Mouse (Mus musculus): ENCODE measurements at regions not wholly inside any gene's neighbourhood (a gene's known extent, or its start where the extent isn't known, plus 50 kb on each side); places are given as distances from the start of the nearest gene placed in this dataset.

DNA sequence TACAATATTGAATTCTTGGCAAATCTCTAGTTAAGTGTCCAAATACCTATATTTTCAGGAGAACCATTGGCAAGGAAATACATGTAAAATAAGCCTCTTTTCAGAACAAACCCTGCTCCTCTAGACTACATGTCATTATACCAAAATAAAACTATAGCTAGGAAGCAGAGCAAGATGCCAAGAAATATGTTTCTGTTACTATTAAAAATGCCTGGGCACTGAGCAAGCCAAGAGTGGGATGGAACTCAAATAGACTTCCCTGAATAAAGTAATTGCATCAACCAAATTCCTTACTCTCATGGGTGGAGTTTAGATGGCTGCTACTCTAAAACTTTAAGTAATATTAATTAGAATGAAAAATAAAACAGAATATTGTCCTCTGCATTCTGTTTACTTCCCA is 168.0 kb downstream of the Efcab1 start:
- no peaks in the 10 kb centered on the region for H3K9me3 ChIP-seq (replicated peaks; ENCODE audit: control insufficient read depth, insufficient read depth, low read length, poor library complexity, severe bottlenecking)
- no peaks in the 10 kb centered on the region for H3K27me3 ChIP-seq (ENCODE audit: control insufficient read depth, insufficient read depth, low read length, poor library complexity, severe bottlenecking)
- H3K36me3 ChIP-seq (ENCODE audit: control insufficient read depth, insufficient read depth, low read length, poor library complexity, severe bottlenecking) = no peaks in the 10 kb centered on the region
- H3K9ac ChIP-seq (ENCODE audit: low read depth, poor library complexity, severe bottlenecking) = no peak overlapping the region
- no peak overlapping the region for H3K4me3 ChIP-seq (ENCODE audit: low read depth, low read length)
- no peak overlapping the region for H3K27ac ChIP-seq (ENCODE audit: insufficient read depth, low read length)
- TF ChIP-seq EP300 (IDR thresholded peaks at IDR 0.05; ENCODE audit: insufficient read depth, low read depth, low read length) (no peak), POLR2A (IDR thresholded peaks at IDR 0.05; ENCODE audit: insufficient read depth, low read length) (no peak), CTCF (IDR thresholded peaks at IDR 0.05; ENCODE audit: low read depth, low read length) (no peak)
- no peaks in the 10 kb centered on the region for H3K4me1 ChIP-seq (ENCODE audit: control insufficient read depth, insufficient read depth, low read length)

DNA sequence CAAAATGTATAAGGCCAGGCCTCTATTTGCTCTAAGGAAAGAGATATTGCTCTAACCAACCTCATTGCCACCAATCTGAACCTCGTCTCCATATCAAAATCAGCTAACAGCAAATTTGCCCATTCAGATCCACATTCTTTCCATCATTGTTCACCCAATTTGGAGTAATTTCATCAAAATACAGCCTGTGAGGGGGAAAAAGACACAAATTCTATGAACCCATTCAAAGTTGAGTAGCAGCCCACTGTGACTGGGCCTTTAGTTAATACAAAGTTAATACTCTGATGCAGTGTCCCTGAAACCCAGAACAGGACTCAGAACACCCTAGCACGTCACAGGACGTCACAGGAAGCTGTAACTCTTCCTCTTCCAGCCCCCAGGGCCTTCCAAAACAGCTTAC is 177.3 kb downstream of the Efcab1 start:
- H3K4me1 ChIP-seq (ENCODE audit: control insufficient read depth, insufficient read depth, low read length) = no peaks in the 10 kb centered on the region
- peaks cover 4% of the 10 kb centered on the region; the same call in 1 of the 2 replicates for H3K27me3 ChIP-seq (ENCODE audit: control insufficient read depth, insufficient read depth, low read length, poor library complexity, severe bottlenecking)
- H3K9me3 ChIP-seq (replicated peaks; ENCODE audit: control insufficient read depth, insufficient read depth, low read length, poor library complexity, severe bottlenecking) = no peaks in the 10 kb centered on the region
- H3K27ac ChIP-seq (ENCODE audit: insufficient read depth, low read length) = no peak overlapping the region
- H3K36me3 ChIP-seq (ENCODE audit: control insufficient read depth, insufficient read depth, low read length, poor library complexity, severe bottlenecking) = no peaks in the 10 kb centered on the region
- TF ChIP-seq POLR2A (IDR thresholded peaks at IDR 0.05; ENCODE audit: insufficient read depth, low read length) (no peak), CTCF (IDR thresholded peaks at IDR 0.05; ENCODE audit: low read depth, low read length) (no peak), EP300 (IDR thresholded peaks at IDR 0.05; ENCODE audit: insufficient read depth, low read depth, low read length) (no peak)
- no peak overlapping the region for H3K4me3 ChIP-seq (ENCODE audit: low read depth, low read length)
- H3K9ac ChIP-seq (ENCODE audit: low read depth, poor library complexity, severe bottlenecking) = no peak overlapping the region

DNA sequence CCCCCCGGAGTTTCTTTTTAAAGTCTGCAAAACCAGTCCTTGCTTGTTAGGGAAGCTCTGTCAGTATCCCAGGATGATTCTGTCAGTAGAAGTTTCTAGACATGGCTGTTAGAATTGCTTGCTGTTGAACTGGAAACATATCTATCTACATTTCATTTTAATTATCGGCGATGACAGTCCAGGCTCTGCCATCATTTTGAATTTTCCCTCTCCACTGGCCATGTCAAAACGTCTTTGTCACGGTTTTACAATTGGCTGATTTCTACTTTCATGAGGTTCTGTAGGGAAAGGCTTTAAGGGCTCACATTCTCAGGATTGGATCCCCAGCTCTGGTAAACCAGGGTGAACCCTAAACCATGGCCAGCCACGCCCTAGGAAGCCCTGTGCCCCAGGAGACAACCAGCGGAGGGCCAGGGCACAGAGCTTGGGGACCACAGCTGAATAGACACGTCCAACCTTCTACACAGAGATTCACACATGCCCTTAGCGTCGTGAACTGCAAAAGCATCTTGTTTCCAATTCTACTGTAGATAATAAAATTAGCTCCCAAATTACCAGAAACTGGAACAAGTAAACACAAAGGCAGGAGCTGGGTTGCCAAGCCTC is 177.8 kb downstream of the Efcab1 start:
- Histone ChIP-seq H3K9me3 (replicated peaks; ENCODE audit: control insufficient read depth, insufficient read depth, low read length, poor library complexity, severe bottlenecking) (no peaks in the 10 kb centered on the region), H3K4me3 (ENCODE audit: low read depth, low read length) (peak overlapping the region; percentile 75), H3K4me1 (ENCODE audit: control insufficient read depth, insufficient read depth, low read length) (no peaks in the 10 kb centered on the region), H3K36me3 (ENCODE audit: control insufficient read depth, insufficient read depth, low read length, poor library complexity, severe bottlenecking) (no peaks in the 10 kb centered on the region), H3K27me3 (ENCODE audit: control insufficient read depth, insufficient read depth, low read length, poor library complexity, severe bottlenecking) (peaks cover 4% of the 10 kb centered on the region; the same call in 1 of the 2 replicates), H3K9ac (ENCODE audit: low read depth, poor library complexity, severe bottlenecking) (peak overlapping the region; percentile 51), H3K27ac (ENCODE audit: insufficient read depth, low read length) (no peak overlapping the region)
- TF ChIP-seq EP300 (IDR thresholded peaks at IDR 0.05; ENCODE audit: insufficient read depth, low read depth, low read length) (no peak), POLR2A (IDR thresholded peaks at IDR 0.05; ENCODE audit: insufficient read depth, low read length) (no peak), CTCF (IDR thresholded peaks at IDR 0.05; ENCODE audit: low read depth, low read length) (no peak)

DNA sequence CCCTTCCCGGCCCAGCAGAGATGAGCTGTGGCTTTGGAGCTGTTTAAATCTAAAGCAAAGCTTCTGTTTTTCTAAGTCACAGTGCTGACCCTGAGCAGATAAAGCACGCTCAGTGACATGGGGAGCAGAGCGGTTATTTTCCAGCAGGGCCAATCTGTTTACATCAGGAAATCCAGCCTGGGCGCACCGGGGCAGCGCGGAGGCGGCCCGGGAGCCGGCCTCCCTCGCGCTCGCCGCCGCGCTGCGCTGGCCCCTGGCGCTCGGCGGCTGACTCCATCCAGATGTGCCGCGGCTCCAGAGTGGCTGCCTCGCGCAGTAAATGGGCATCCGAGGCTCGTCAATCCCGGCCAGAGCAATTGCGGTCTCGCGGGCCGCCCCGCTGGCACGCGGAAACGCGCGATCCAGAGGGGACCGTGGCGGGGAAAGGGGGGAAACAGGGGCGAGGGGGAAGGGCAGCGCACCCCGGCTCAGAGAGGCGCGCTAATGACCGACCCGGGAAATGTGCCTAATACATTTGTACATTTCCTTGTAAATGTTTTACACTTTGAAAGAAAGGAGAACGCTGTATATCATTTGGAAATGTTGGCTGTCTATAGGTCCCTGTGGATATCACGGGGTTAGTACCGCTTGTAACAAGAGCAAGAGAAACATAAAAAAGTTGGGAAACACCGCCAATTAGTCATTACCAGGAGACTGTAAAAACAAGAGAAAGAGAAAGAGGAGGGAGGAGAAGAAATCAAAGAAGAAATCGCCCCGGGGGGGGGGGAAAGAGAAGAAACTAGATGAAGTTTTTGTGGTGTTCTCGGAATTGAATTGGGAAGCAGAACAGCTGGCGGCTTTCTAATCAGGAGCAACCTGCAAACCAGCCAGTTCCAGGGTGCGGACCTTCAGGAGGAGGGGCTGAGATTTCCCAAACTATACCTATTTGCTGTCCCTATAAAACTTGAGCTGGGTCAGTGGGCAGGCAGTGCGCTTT is 178.6 kb downstream of the Efcab1 start:
- H3K4me1 ChIP-seq (ENCODE audit: control insufficient read depth, insufficient read depth, low read length) = no peaks in the 10 kb centered on the region
- H3K27me3 ChIP-seq (ENCODE audit: control insufficient read depth, insufficient read depth, low read length, poor library complexity, severe bottlenecking) = peaks cover 4% of the 10 kb centered on the region; the same call in 1 of the 2 replicates
- no peak for TF ChIP-seq CTCF (IDR thresholded peaks at IDR 0.05; ENCODE audit: low read depth, low read length)
- peak overlapping the region; percentile 51 for H3K9ac ChIP-seq (ENCODE audit: low read depth, poor library complexity, severe bottlenecking)
- H3K27ac ChIP-seq (ENCODE audit: insufficient read depth, low read length) = no peak overlapping the region
- H3K4me3 ChIP-seq (ENCODE audit: low read depth, low read length) = peak overlapping the region; percentile 75
- H3K9me3 ChIP-seq (replicated peaks; ENCODE audit: control insufficient read depth, insufficient read depth, low read length, poor library complexity, severe bottlenecking) = no peaks in the 10 kb centered on the region
- no peaks in the 10 kb centered on the region for H3K36me3 ChIP-seq (ENCODE audit: control insufficient read depth, insufficient read depth, low read length, poor library complexity, severe bottlenecking)

DNA sequence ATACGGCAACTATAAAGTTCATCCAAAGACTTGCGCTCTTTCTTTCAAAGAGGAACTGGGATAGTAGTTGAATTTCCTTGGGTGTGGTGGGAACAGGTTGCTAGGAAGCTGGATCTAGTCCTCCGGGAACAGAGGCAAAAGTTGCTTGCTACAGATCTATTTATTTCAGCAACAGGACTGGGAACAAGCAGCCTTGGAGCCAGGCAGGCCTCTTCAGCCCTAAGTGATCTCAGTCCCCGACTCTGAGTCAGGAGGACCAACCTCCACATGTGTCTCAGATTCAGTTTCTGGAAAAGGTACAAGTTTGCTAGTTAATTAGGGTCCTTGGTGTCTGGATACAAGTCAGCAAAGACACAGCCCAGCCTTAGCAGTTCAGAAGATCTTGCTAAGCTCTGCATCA is 180.2 kb downstream of the Efcab1 start:
- Histone ChIP-seq H3K9me3 (replicated peaks; ENCODE audit: control insufficient read depth, insufficient read depth, low read length, poor library complexity, severe bottlenecking) (no peaks in the 10 kb centered on the region), H3K27ac (ENCODE audit: insufficient read depth, low read length) (no peak overlapping the region), H3K9ac (ENCODE audit: low read depth, poor library complexity, severe bottlenecking) (no peak overlapping the region), H3K36me3 (ENCODE audit: control insufficient read depth, insufficient read depth, low read length, poor library complexity, severe bottlenecking) (no peaks in the 10 kb centered on the region), H3K4me3 (ENCODE audit: low read depth, low read length) (no peak overlapping the region), H3K4me1 (ENCODE audit: control insufficient read depth, insufficient read depth, low read length) (no peaks in the 10 kb centered on the region), H3K27me3 (ENCODE audit: control insufficient read depth, insufficient read depth, low read length, poor library complexity, severe bottlenecking) (peaks cover 4% of the 10 kb centered on the region; the same call in 1 of the 2 replicates)
- TF ChIP-seq POLR2A (IDR thresholded peaks at IDR 0.05; ENCODE audit: insufficient read depth, low read length) (no peak), CTCF (IDR thresholded peaks at IDR 0.05; ENCODE audit: low read depth, low read length) (no peak), EP300 (IDR thresholded peaks at IDR 0.05; ENCODE audit: insufficient read depth, low read depth, low read length) (no peak)

DNA sequence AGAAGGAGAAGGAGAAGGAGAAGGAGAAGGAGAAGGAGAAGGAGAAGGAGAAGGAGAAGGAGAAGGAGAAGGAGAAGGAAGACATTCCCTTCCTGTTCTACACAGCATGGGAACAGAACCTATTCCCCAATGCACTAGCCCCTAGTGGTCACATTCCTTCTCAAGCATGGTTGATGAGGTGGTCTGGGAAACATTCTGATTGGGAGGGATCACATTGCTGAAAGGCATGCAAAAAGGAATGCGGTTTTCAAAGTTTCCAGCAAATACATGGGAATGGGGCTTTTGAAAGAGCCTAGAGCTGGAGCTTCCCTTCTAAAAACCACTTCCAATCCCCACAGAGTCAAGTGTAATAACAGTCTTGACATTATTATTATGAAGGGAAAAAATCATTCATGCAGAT is 197.5 kb downstream of the Efcab1 start:
- H3K4me3 ChIP-seq (ENCODE audit: low read depth, low read length) = no peak overlapping the region
- H3K27ac ChIP-seq (ENCODE audit: insufficient read depth, low read length) = no peak overlapping the region
- no peaks in the 10 kb centered on the region for H3K4me1 ChIP-seq (ENCODE audit: control insufficient read depth, insufficient read depth, low read length)
- no peaks in the 10 kb centered on the region for H3K36me3 ChIP-seq (ENCODE audit: control insufficient read depth, insufficient read depth, low read length, poor library complexity, severe bottlenecking)
- H3K27me3 ChIP-seq (ENCODE audit: control insufficient read depth, insufficient read depth, low read length, poor library complexity, severe bottlenecking) = no peaks in the 10 kb centered on the region; the same call in 1 of the 2 replicates
- H3K9me3 ChIP-seq (replicated peaks; ENCODE audit: control insufficient read depth, insufficient read depth, low read length, poor library complexity, severe bottlenecking) = no peaks in the 10 kb centered on the region
- TF ChIP-seq EP300 (IDR thresholded peaks at IDR 0.05; ENCODE audit: insufficient read depth, low read depth, low read length) (no peak), POLR2A (IDR thresholded peaks at IDR 0.05; ENCODE audit: insufficient read depth, low read length) (no peak), CTCF (IDR thresholded peaks at IDR 0.05; ENCODE audit: low read depth, low read length) (no peak)
- H3K9ac ChIP-seq (ENCODE audit: low read depth, poor library complexity, severe bottlenecking) = no peak overlapping the region

Data from ES-Bruce4 (cell line).